Mouse (Mus musculus) ES-Bruce4 (cell line): ENCODE results near the gene Hoxa2.

Source experiments
- CTCF ChIP-seq: IDR thresholded peaks from one replicate; pipeline ENCODE4 v1.8.1; 2011; ENCODE audit warnings: low read depth, low read length
- POLR2A ChIP-seq: IDR thresholded peaks from one replicate; pipeline ENCODE4 v1.8.1; 2011; ENCODE audit warnings: low read length; ENCODE audit not compliant: insufficient read depth

GRCm38 (mm10) chr6:52200751-52201250, 36.2 kb upstream of the Hoxa2 start:
- no peak for TF ChIP-seq CTCF
- no peak for TF ChIP-seq POLR2A
